Mouse (Mus musculus): ENCODE measurements around the gene Npas1. TPM values are rescaled to one million over a fixed set of nuclear protein-coding genes. Genes with fewer than 3 reads are reported as not detected.
A peak's percentile ranks its signal among the peaks of the same experiment; 100 is the strongest.

Npas1 gene
- polyA plus RNA-seq, 1 experiment from 2014 or later, result 6.3 TPM

- Histone ChIP-seq H3K9me3 (ENCODE audit: control insufficient read depth, low read length) (no peaks in the 10 kb centered on the region), H3K27me3 (replicated peaks; ENCODE audit: control insufficient read depth, insufficient read depth, low read length) (no peaks in the 10 kb centered on the region)
Measured at GRCm38 (mm10) chr7:16451656-16452055, 25.9 kb downstream of the Npas1 start.

GRCm38 (mm10) chr7:16441241-16441640 lies 36.3 kb downstream of the Npas1 start:
- Histone ChIP-seq H3K9me3 (ENCODE audit: control insufficient read depth, low read length) (no peaks in the 10 kb centered on the region), H3K4me2 (ENCODE audit: low read length) (no peak overlapping the region), H3K4me1 (ENCODE audit: control insufficient read depth, insufficient read depth, low read depth, low read length) (no peaks in the 10 kb centered on the region), H3K4me3 (ENCODE audit: low read length) (no peak overlapping the region), H3K27me3 (replicated peaks; ENCODE audit: control insufficient read depth, insufficient read depth, low read length) (no peaks in the 10 kb centered on the region), H3K27ac (ENCODE audit: low read depth, low read length) (no peak overlapping the region), H3K36me3 (ENCODE audit: control insufficient read depth, insufficient read depth, low read length) (peaks cover 5% of the 10 kb centered on the region; the same call in 1 of the 2 replicates), H3K9ac (ENCODE audit: low read depth, low read length) (no peak overlapping the region)
- ATAC-seq, result no peak

More at GRCm38 (mm10) chr7:16451656-16452055, 25.9 kb downstream of the Npas1 start:
- WGBS, result 83% methylated on average over 6 of the region's 6 CpGs
- Histone ChIP-seq H3K27ac (ENCODE audit: low read depth, low read length) (no peak overlapping the region), H3K9ac (ENCODE audit: low read depth, low read length) (no peak overlapping the region), H3K4me1 (ENCODE audit: control insufficient read depth, insufficient read depth, low read depth, low read length) (peaks cover 7% of the 10 kb centered on the region), H3K4me2 (ENCODE audit: low read length) (no peak overlapping the region), H3K4me3 (ENCODE audit: low read length) (no peak overlapping the region), H3K36me3 (ENCODE audit: control insufficient read depth, insufficient read depth, low read length) (no peaks in the 10 kb centered on the region)
- ATAC-seq, result no peak

- H3K4me3 ChIP-seq (ENCODE audit: low read length), result no peak overlapping the region
- ATAC-seq, result no peak
- peaks cover 54% of the 10 kb centered on the region for H3K36me3 ChIP-seq (ENCODE audit: control insufficient read depth, insufficient read depth, low read length)
- no peaks in the 10 kb centered on the region for H3K9me3 ChIP-seq (ENCODE audit: control insufficient read depth, low read length)
- no peak overlapping the region for H3K4me2 ChIP-seq (ENCODE audit: low read length)
- no peaks in the 10 kb centered on the region for H3K27me3 ChIP-seq (replicated peaks; ENCODE audit: control insufficient read depth, insufficient read depth, low read length)
- no peak overlapping the region for H3K27ac ChIP-seq (ENCODE audit: low read depth, low read length)
- 84% methylated on average over 9 of the region's 9 CpGs for WGBS
- H3K4me1 ChIP-seq (ENCODE audit: control insufficient read depth, insufficient read depth, low read depth, low read length), result no peaks in the 10 kb centered on the region
- H3K9ac ChIP-seq (ENCODE audit: low read depth, low read length), result no peak overlapping the region
Measured at GRCm38 (mm10) chr7:16435088-16435487, 42.4 kb downstream of the Npas1 start.

- 84% methylated on average over 3 of the region's 3 CpGs for WGBS
- H3K36me3 ChIP-seq (ENCODE audit: control insufficient read depth, insufficient read depth, low read length), result peaks cover 68% of the 10 kb centered on the region
- no peak overlapping the region for H3K9ac ChIP-seq (ENCODE audit: low read depth, low read length)
- no peaks in the 10 kb centered on the region for H3K27me3 ChIP-seq (replicated peaks; ENCODE audit: control insufficient read depth, insufficient read depth, low read length)
- H3K9me3 ChIP-seq (ENCODE audit: control insufficient read depth, low read length), result no peaks in the 10 kb centered on the region
- ATAC-seq, result no peak
- H3K27ac ChIP-seq (ENCODE audit: low read depth, low read length), result no peak overlapping the region
- H3K4me2 ChIP-seq (ENCODE audit: low read length), result no peak overlapping the region
- no peaks in the 10 kb centered on the region for H3K4me1 ChIP-seq (ENCODE audit: control insufficient read depth, insufficient read depth, low read depth, low read length)
- H3K4me3 ChIP-seq (ENCODE audit: low read length), result no peak overlapping the region
Measured at GRCm38 (mm10) chr7:16433352-16433971, 44.1 kb downstream of the Npas1 start.

- no peak overlapping the region for H3K27ac ChIP-seq (ENCODE audit: low read depth, low read length)
- no peak overlapping the region for H3K4me2 ChIP-seq (ENCODE audit: low read length)
- no peaks in the 10 kb centered on the region for H3K27me3 ChIP-seq (replicated peaks; ENCODE audit: control insufficient read depth, insufficient read depth, low read length)
- no peak overlapping the region for H3K4me3 ChIP-seq (ENCODE audit: low read length)
- H3K4me1 ChIP-seq (ENCODE audit: control insufficient read depth, insufficient read depth, low read depth, low read length), result no peaks in the 10 kb centered on the region
- no peak overlapping the region for H3K9ac ChIP-seq (ENCODE audit: low read depth, low read length)
- no peaks in the 10 kb centered on the region for H3K9me3 ChIP-seq (ENCODE audit: control insufficient read depth, low read length)
- peaks cover 77% of the 10 kb centered on the region for H3K36me3 ChIP-seq (ENCODE audit: control insufficient read depth, insufficient read depth, low read length)
- 0 out of 2 replicates have a peak, but pooled peaks have one; percentile 45 for ATAC-seq
- 54% methylated on average over 4 of the region's 4 CpGs for WGBS
Measured at GRCm38 (mm10) chr7:16426129-16426729, 51.3 kb downstream of the Npas1 start.

- no peaks in the 10 kb centered on the region for H3K4me1 ChIP-seq (ENCODE audit: control insufficient read depth, insufficient read depth, low read depth, low read length)
- no peaks in the 10 kb centered on the region for H3K27me3 ChIP-seq (replicated peaks; ENCODE audit: control insufficient read depth, insufficient read depth, low read length)
- H3K9ac ChIP-seq (ENCODE audit: low read depth, low read length), result no peak overlapping the region
- 0 out of 2 replicates have a peak, but pooled peaks have one; percentile 7 for ATAC-seq
- no peaks in the 10 kb centered on the region for H3K9me3 ChIP-seq (ENCODE audit: control insufficient read depth, low read length)
- no peak overlapping the region for H3K4me3 ChIP-seq (ENCODE audit: low read length)
- peaks cover 77% of the 10 kb centered on the region for H3K36me3 ChIP-seq (ENCODE audit: control insufficient read depth, insufficient read depth, low read length)
- WGBS, result 91% methylated on average over 10 of the region's 10 CpGs
- no peak overlapping the region for H3K4me2 ChIP-seq (ENCODE audit: low read length)
- H3K27ac ChIP-seq (ENCODE audit: low read depth, low read length), result no peak overlapping the region
Measured at GRCm38 (mm10) chr7:16425721-16426120, 51.8 kb downstream of the Npas1 start.

- Histone ChIP-seq H3K9ac (ENCODE audit: low read depth, low read length) (no peak overlapping the region), H3K4me3 (ENCODE audit: low read length) (no peak overlapping the region), H3K9me3 (ENCODE audit: control insufficient read depth, low read length) (no peaks in the 10 kb centered on the region), H3K4me2 (ENCODE audit: low read length) (no peak overlapping the region), H3K27ac (ENCODE audit: low read depth, low read length) (no peak overlapping the region), H3K4me1 (ENCODE audit: control insufficient read depth, insufficient read depth, low read depth, low read length) (no peaks in the 10 kb centered on the region), H3K27me3 (replicated peaks; ENCODE audit: control insufficient read depth, insufficient read depth, low read length) (no peaks in the 10 kb centered on the region), H3K36me3 (ENCODE audit: control insufficient read depth, insufficient read depth, low read length) (peaks cover 69% of the 10 kb centered on the region)
- 93% methylated on average over 9 of the region's 9 CpGs for WGBS
- ATAC-seq, result no peak
Measured at GRCm38 (mm10) chr7:16423731-16424130, 53.8 kb downstream of the Npas1 start.

- Histone ChIP-seq H3K4me2 (ENCODE audit: low read length) (no peak overlapping the region), H3K4me3 (ENCODE audit: low read length) (no peak overlapping the region), H3K4me1 (ENCODE audit: control insufficient read depth, insufficient read depth, low read depth, low read length) (no peaks in the 10 kb centered on the region), H3K9me3 (ENCODE audit: control insufficient read depth, low read length) (no peaks in the 10 kb centered on the region), H3K9ac (ENCODE audit: low read depth, low read length) (no peak overlapping the region), H3K36me3 (ENCODE audit: control insufficient read depth, insufficient read depth, low read length) (peaks cover 57% of the 10 kb centered on the region), H3K27me3 (replicated peaks; ENCODE audit: control insufficient read depth, insufficient read depth, low read length) (no peaks in the 10 kb centered on the region), H3K27ac (ENCODE audit: low read depth, low read length) (no peak overlapping the region)
- 87% methylated on average over 18 of the region's 18 CpGs for WGBS
- no peak for ATAC-seq
Measured at GRCm38 (mm10) chr7:16422222-16422856, 55.2 kb downstream of the Npas1 start.

DNA sequence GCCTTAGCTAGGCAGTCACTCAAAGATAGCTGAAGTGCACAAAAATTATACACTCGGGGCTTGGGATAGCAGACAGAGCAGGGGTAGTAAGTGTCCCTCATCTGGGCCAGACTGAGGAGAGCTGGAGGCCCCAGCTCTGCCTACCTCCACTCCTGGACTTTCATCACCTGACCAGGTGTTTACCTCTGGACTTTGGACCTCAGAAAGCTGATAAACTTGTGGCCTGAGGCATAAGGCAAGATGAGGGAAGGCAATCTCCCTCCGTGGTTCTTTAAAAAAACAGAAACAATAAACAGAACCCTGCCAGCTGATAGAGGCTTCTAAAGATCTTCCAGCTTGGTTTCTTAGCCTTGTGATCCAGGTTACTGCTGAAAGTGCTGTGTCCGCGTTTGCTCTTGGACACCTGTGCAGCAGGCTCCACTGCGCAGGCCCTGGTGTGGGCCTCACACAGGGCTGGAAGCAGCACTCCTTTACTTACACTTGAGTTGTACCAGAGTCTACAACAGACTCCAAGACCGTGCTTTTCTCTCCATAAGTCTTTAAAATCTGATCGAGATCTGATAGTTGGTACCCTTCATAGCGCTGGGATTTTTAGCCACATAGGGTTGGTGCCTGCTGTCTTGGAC lies 56.9 kb downstream of the Npas1 start:
- Histone ChIP-seq H3K4me1 (ENCODE audit: control insufficient read depth, insufficient read depth, low read depth, low read length) (no peaks in the 10 kb centered on the region), H3K4me3 (ENCODE audit: low read length) (no peak overlapping the region), H3K27ac (ENCODE audit: low read depth, low read length) (no peak overlapping the region), H3K9ac (ENCODE audit: low read depth, low read length) (no peak overlapping the region), H3K27me3 (replicated peaks; ENCODE audit: control insufficient read depth, insufficient read depth, low read length) (no peaks in the 10 kb centered on the region), H3K4me2 (ENCODE audit: low read length) (no peak overlapping the region), H3K36me3 (ENCODE audit: control insufficient read depth, insufficient read depth, low read length) (peaks cover 55% of the 10 kb centered on the region), H3K9me3 (ENCODE audit: control insufficient read depth, low read length) (no peaks in the 10 kb centered on the region)
- 95% methylated on average over 8 of the region's 8 CpGs for WGBS
- no peak for ATAC-seq
